Mouse (Mus musculus) myocyte (in vitro differentiated cells): Measurements from ENCODE around the gene Plcb4.

ENCODE experiments used
- CEBPB ChIP-seq: IDR thresholded peaks from 2 replicates; pipeline ENCODE4 v1.6.1; 2011; ENCODE audit warnings: mild to moderate bottlenecking, moderate library complexity; ENCODE audit not compliant: poor library complexity, insufficient read depth, severe bottlenecking
- MAX ChIP-seq: IDR thresholded peaks from one replicate; pipeline ENCODE4 v1.6.1; 2011; ENCODE audit warnings: low read depth, mild to moderate bottlenecking, control low read depth
- MYOD1 ChIP-seq, 3 experiments: IDR thresholded peaks; one replicate each; pipeline ENCODE4 v1.6.1; 2011; ENCODE audit warnings: control low read depth in 2 of 3, low read depth in 2 of 3, mild to moderate bottlenecking in 2 of 3, moderate library complexity in 1 of 3; ENCODE audit not compliant: insufficient read length in 2 of 3, control insufficient read depth in 1 of 3
- POLR2A ChIP-seq: IDR thresholded peaks from one replicate; pipeline ENCODE4 v1.6.1; 2011; ENCODE audit warnings: low read depth, mild to moderate bottlenecking, control low read depth, moderate library complexity; ENCODE audit not compliant: insufficient read length
- POLR2AphosphoS2 ChIP-seq: IDR thresholded peaks from one replicate; pipeline ENCODE4 v1.6.1; 2011; ENCODE audit warnings: low read depth, control low read depth; ENCODE audit not compliant: insufficient read length
- SRF ChIP-seq: IDR thresholded peaks from one replicate; pipeline ENCODE4 v1.6.1; 2011; ENCODE audit warnings: low read depth; ENCODE audit not compliant: control insufficient read depth, insufficient read length
- TCF12 ChIP-seq: IDR thresholded peaks from one replicate; pipeline ENCODE4 v1.6.1; 2011; ENCODE audit warnings: mild to moderate bottlenecking, control low read depth; ENCODE audit not compliant: poor library complexity, insufficient read depth, severe bottlenecking

DNA sequence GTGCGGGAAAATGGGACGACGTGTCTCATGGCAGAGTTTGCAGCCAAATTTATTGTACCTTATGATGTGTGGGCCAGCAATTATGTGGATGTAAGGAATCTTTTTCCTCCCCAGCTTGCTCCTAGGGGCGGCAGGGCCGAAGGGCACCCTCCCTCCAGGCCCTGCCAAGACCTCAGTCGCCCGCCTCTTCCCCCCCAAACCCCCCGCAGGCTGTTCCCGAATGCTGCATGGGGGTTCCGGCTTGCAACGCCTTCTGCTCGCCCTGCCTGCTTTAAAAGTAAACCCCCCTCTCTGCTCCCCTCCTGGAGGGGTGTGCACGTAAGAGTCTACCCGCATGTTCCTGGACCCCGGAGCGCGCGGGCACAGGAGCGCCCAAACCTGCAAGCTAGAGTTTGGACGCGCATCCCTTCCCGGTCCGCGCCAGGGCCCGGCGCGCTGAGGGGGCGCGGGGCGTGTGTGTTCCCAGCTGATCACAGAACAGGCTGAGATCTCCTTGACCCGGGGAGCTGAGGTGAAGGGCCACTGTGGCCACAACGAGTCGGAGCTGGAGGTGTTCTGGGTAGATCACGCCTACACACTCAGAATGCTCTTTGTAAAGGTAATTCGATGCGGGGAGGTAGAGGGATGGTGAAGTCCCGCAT lies 400.3 kb downstream of the Plcb4 start:
- TF ChIP-seq POLR2A = no peak
- no peak for TF ChIP-seq MAX
- no peak for TF ChIP-seq POLR2AphosphoS2
- TF ChIP-seq SRF = no peak
- TF ChIP-seq TCF12 = no peak
- TF ChIP-seq MYOD1 (IDR thresholded peaks at IDR 0.05; ENCODE audit: control insufficient read depth in 1 of 3, insufficient read length in 2 of 3, low read depth in 2 of 3) = no peak
- no peak for TF ChIP-seq CEBPB
